Mouse (Mus musculus) neural tube, embryonic 13.5 days (tissue): Measurements from ENCODE around the gene Fancl. TPM values are rescaled to one million over a fixed set of nuclear protein-coding genes. Genes with fewer than 3 reads are reported as not detected.
"Not testable (repeated sequence)": the region's sequence is repeated elsewhere in the genome, so short reads cannot be mapped to it uniquely, and the experiment has no call there.

Source experiments
- ATAC-seq: fragments of 200-750 bp; cut with Nextera tagmentation; 2 replicates; pipeline ENCODE4 v1.8.0; 2017; ENCODE audit warnings: low read depth, mild to moderate bottlenecking, moderate TSS enrichment, moderate library complexity
- H3K27ac ChIP-seq: fragments of 300-500 bp; sonication (generic); replicated peaks from 2 replicates; pipeline ENCODE4 v1.5.1; 2015; ENCODE audit warnings: moderate library complexity, mild to moderate bottlenecking, inconsistent platforms
- H3K27me3 ChIP-seq: fragments of 300-500 bp; sonication (generic); 2 replicates; pipeline ENCODE4 v1.6.1; 2015; ENCODE audit warnings: mild to moderate bottlenecking, inconsistent platforms
- H3K36me3 ChIP-seq: fragments of 300-500 bp; sonication (generic); 2 replicates; pipeline ENCODE4 v1.6.1; 2015; ENCODE audit warnings: mild to moderate bottlenecking, inconsistent platforms
- H3K4me1 ChIP-seq: fragments of 300-500 bp; sonication (generic); replicated peaks from 2 replicates; pipeline ENCODE4 v1.6.1; 2015; ENCODE audit warnings: inconsistent platforms
- H3K4me2 ChIP-seq: fragments of 300-500 bp; sonication (generic); 2 replicates; pipeline ENCODE4 v1.6.1; 2015; ENCODE audit warnings: inconsistent platforms, mild to moderate bottlenecking, moderate library complexity
- H3K4me3 ChIP-seq: fragments of 300-500 bp; sonication (generic); 2 replicates; pipeline ENCODE4 v1.5.1; 2015; ENCODE audit warnings: mild to moderate bottlenecking, inconsistent platforms
- H3K9ac ChIP-seq: fragments of 300-500 bp; sonication (generic); 2 replicates; pipeline ENCODE4 v1.6.1; 2015; ENCODE audit warnings: moderate library complexity, mild to moderate bottlenecking, inconsistent platforms
- H3K9me3 ChIP-seq: fragments of 300-500 bp; sonication (generic); 2 replicates; pipeline ENCODE4 v1.6.1; 2016; ENCODE audit warnings: inconsistent platforms
- WGBS: fragments of 180-500 bp; shearing (Covaris S2); methylation state at CpG from one replicate; pipeline ENCODE4 v1.1.7; 2015; 5-methylcytosine and 5-hydroxymethylcytosine counted together
- polyA plus RNA-seq: library from polyadenylated mRNA; unstranded; fragments of >200 nt; fragmentation: Nextera tagmentation; extraction: Ambion mirVana; gene quantifications from 2 replicates; pipeline ENCODE4 v1.2.1, GENCODE M21; 2015

The Fancl gene
- 9.9 and 12.5 TPM in 2 replicates for polyA plus RNA-seq

DNA sequence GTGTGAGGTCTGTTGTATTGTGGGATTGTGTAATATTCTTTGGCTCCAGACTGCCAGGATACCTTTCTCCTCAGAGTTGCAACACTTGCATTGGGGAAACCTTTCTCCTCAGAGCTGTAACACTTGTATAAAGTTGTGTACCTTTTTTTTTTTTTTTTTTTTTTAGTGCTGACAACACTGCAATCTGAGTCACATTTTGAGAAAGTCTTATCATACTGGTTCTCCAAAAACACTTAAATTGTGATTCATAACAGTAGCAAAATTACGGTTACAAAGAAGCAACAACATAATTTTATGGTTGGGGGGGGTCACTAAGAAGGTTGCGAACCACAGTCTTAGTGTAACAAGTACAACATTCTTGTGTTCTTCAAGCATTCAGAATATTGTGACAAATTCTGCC lies at the start of gene Fancl:
TSS of gene Fancl (plus strand) at position 165 of the 400 bp plus-strand sequence.
- Histone ChIP-seq H3K9ac (peak within 1 kb of the TSS; percentile 65), H3K27me3 (no peaks in the 10 kb centered on the region), H3K4me2 (peak within 1 kb of the TSS; percentile 75), H3K4me1 (peaks cover 10% of the 10 kb centered on the region; the same call in 1 of the 2 replicates), H3K9me3 (no peaks in the 10 kb centered on the region), H3K36me3 (no peaks in the 10 kb centered on the region), H3K27ac (peak within 1 kb of the TSS; percentile 66; the same call in 1 of the 2 replicates), H3K4me3 (peak within 1 kb of the TSS; percentile 54)
- ATAC-seq: no peak
- over 99% methylated on average over 2 of the region's 2 CpGs for WGBS

DNA sequence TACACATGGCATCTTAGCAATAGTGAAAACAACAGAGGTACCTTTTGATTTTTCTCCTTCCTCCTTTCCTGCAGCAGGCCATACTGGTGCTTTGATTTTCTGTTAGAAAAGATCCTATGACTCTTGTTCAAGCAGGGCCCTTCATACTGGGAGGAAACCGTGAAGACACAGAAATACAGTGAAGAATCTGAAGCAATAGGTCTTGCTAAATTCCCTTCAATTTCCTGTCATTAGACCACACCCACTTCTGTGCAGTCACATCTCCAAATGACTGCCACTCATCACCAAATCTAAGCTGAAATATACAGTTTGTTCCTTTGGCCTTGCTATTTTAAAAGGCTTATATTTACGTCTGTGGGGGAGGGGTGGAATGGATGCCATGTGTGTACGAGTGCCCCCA lies 49.1 kb upstream of the Fancl start:
- H3K27me3 ChIP-seq: no peaks in the 10 kb centered on the region
- H3K4me1 ChIP-seq: no peaks in the 10 kb centered on the region
- H3K36me3 ChIP-seq: no peaks in the 10 kb centered on the region
- no peaks in the 10 kb centered on the region for H3K9me3 ChIP-seq
- ATAC-seq: no peak
- H3K4me2 ChIP-seq: no peak overlapping the region
- WGBS: 80% methylated on average over 3 of the region's 3 CpGs
- no peak overlapping the region for H3K4me3 ChIP-seq
- H3K9ac ChIP-seq: no peak overlapping the region
- H3K27ac ChIP-seq: no peak overlapping the region

DNA sequence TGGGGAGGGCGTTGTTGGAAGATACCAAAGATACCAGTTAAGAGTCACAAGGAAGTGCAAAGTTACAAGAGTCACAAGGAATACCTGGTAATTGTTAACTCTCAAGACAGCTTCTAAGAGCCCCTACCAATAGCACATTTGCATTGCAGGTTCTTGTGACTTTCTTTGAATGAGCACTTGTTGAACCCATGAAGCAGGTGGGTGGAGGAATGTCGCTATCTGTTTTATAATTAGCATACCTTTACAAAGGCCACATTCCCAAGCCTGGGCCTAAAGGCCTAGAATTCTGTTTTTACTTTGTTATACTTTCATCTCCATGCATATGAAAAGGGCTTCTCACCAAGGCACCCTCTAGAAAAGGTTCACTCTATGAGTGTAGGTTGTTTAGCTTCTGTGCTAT lies 15.8 kb upstream of the Fancl start:
- not testable (repeated sequence) for H3K9ac ChIP-seq, H3K9me3 ChIP-seq, H3K36me3 ChIP-seq, H3K27me3 ChIP-seq, H3K4me2 ChIP-seq, H3K27ac ChIP-seq, H3K4me3 ChIP-seq, ATAC-seq, H3K4me1 ChIP-seq
- WGBS: 82% methylated on average over 2 of the region's 2 CpGs

DNA sequence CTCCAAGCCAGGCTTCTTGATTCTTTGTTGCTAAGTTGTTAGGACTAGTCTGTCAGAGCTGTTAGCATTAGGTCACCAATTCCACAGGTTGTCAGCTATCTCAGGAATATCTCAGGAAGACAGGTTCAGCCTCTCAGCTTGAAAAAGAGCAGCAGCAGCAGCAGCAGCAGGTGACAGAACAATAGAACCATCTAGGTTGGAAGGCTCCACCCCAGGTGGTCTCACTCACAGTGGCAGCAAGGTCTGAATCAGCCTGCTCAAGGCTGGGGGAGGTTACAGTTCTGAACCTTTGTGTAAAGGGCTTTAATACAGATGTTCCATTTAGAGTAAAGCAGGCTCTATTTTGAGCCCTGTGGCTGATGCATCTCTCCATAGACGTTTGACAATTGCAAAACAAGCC lies 14.0 kb upstream of the Fancl start:
- ATAC-seq, H3K4me2 ChIP-seq, H3K9me3 ChIP-seq, H3K4me3 ChIP-seq, H3K27ac ChIP-seq, H3K9ac ChIP-seq, H3K4me1 ChIP-seq, H3K36me3 ChIP-seq, H3K27me3 ChIP-seq: not testable (repeated sequence)
- 17% methylated on average over 1 of the region's 1 CpGs for WGBS

DNA sequence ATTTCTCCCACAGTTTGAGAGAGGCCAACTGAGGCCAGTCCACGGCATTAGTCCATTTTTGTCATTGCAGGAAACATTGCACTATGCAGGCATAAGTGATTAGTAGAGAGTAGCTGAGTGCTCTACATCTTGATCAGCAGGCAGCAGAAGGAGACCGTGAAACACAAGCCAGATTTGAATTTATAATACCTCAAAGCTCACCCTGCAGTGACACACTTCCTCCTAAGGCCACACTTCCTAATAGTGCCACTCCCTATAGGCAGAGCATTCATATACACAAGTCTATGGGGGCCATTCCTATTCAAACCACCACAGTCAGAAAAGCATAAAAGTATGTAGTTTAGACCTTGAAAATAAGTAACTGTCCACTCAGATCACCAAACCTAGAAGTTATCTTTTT lies 11.8 kb upstream of the Fancl start:
- no peak overlapping the region for H3K4me3 ChIP-seq
- no peaks in the 10 kb centered on the region for H3K9me3 ChIP-seq
- no peaks in the 10 kb centered on the region for H3K4me1 ChIP-seq
- 87% methylated on average over 2 of the region's 2 CpGs for WGBS
- ATAC-seq: no peak
- no peak overlapping the region for H3K4me2 ChIP-seq
- H3K9ac ChIP-seq: no peak overlapping the region
- no peak overlapping the region for H3K27ac ChIP-seq
- H3K36me3 ChIP-seq: no peaks in the 10 kb centered on the region
- H3K27me3 ChIP-seq: no peaks in the 10 kb centered on the region

DNA sequence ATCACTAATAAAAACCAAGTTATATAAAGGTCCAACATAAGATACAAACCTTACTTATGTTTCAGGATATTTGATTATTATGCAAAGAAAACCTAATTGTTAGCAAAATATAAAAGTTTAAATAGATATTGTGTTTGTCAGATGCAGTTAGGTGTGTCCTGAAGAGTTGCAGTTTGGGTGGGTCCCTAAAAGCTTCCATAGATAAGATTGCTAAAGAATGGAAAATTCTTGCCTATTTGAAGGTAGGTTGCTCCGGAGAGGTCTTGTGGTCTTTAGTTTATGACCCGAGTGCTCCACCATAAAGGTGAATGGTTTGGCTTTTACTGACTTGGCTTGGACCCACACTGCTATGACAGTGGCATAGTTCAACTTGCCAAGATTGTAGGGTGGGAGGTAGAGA lies 7.9 kb upstream of the Fancl start:
- no peak overlapping the region for H3K27ac ChIP-seq
- no peaks in the 10 kb centered on the region for H3K9me3 ChIP-seq
- no peak overlapping the region for H3K4me2 ChIP-seq
- no peak for ATAC-seq
- WGBS: 77% methylated on average over 2 of the region's 2 CpGs
- H3K9ac ChIP-seq: no peak overlapping the region
- H3K27me3 ChIP-seq: no peaks in the 10 kb centered on the region
- no peak overlapping the region for H3K4me3 ChIP-seq
- no peaks in the 10 kb centered on the region for H3K4me1 ChIP-seq
- H3K36me3 ChIP-seq: no peaks in the 10 kb centered on the region

DNA sequence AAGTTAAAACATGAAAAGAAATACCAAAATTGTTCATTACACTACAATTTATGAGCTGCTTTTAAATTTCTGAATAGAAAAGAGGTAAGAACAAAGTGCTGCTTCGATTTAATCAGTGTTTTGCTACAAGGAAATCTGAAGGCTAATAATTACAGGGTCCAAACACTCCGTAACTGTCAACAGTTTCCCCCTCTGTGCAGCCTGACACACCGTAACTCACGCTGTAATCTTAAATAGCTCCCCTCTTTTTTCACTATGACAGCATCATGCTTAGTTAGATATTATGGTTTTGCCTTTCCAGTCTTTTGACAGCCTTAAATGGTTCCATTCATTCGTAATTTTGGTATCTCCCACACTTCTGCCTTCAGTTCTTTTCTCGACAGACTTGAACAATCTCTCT lies 4.4 kb upstream of the Fancl start:
- H3K27ac ChIP-seq: no peak overlapping the region
- no peak overlapping the region for H3K4me3 ChIP-seq
- no peak for ATAC-seq
- H3K9ac ChIP-seq: no peak overlapping the region
- H3K4me2 ChIP-seq: no peak overlapping the region
- H3K36me3 ChIP-seq: no peaks in the 10 kb centered on the region
- H3K4me1 ChIP-seq: no peaks in the 10 kb centered on the region
- H3K9me3 ChIP-seq: no peaks in the 10 kb centered on the region
- H3K27me3 ChIP-seq: no peaks in the 10 kb centered on the region
- 84% methylated on average over 6 of the region's 6 CpGs for WGBS

DNA sequence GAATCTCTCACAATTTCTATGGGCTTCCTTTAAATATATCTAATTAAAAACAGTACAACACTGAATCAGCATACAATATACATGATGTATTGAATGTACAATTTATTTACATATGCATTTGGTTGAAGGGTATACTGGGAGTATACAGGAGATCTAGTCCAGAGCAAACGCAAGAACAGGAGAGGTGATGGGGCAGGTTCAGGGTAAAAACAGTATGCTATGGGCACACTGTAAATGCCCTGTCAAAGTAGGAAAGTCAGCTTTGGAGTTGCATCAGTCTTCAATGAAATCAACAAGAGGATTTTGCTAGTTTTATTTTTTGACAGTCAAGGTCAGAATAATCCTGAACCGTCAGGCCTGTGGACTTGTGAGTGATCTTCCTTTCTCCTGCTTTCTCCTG lies 743 bp downstream of the Fancl start:
- Histone ChIP-seq H3K27ac (0 out of 2 replicates have a peak overlapping the region, but pooled peaks have one; percentile 66), H3K4me1 (peaks cover 10% of the 10 kb centered on the region; the same call in 1 of the 2 replicates), H3K4me2 (peak overlapping the region; percentile 75), H3K4me3 (peak overlapping the region; percentile 54), H3K36me3 (no peaks in the 10 kb centered on the region), H3K9ac (peak overlapping the region; percentile 65), H3K27me3 (no peaks in the 10 kb centered on the region), H3K9me3 (no peaks in the 10 kb centered on the region)
- ATAC-seq: no peak
- WGBS: 53% methylated on average over 2 of the region's 2 CpGs

DNA sequence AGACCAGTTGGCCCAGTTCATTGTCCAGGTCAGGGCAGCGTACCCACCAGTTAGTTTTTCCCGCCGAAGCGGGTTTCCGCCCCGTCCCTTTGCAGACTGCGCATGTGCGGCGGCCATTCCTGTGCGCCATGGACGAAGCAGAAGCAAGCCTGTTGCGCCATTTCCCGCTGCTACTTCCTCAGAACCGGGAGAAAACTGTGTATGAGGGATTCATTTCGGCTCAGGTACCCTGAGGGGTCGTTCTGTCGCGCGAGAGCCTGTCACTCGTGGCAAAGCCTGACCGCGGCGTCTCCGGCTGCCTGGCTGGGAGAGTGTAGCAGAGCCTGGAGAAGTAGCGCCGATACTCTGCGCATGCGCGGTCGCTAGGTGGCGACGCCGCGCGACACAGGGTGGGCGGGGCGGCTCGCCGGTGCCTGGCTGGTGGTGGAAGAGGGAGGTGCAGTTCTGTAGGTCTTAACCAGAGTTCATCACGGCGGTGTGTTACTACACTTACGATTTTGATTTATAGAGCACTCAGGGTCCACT lies 1.2 kb downstream of the Fancl start:
- H3K27ac ChIP-seq: peak overlapping the region; percentile 66; the same call in 1 of the 2 replicates
- peak; percentile 100 for ATAC-seq
- peak overlapping the region; percentile 54 for H3K4me3 ChIP-seq
- no peaks in the 10 kb centered on the region for H3K27me3 ChIP-seq
- peak overlapping the region; percentile 65 for H3K9ac ChIP-seq
- peak overlapping the region; percentile 75 for H3K4me2 ChIP-seq
- peaks cover 10% of the 10 kb centered on the region; the same call in 1 of the 2 replicates for H3K4me1 ChIP-seq
- WGBS: under 1% methylated on average over 42 of the region's 42 CpGs
- H3K36me3 ChIP-seq: no peaks in the 10 kb centered on the region
- no peaks in the 10 kb centered on the region for H3K9me3 ChIP-seq

DNA sequence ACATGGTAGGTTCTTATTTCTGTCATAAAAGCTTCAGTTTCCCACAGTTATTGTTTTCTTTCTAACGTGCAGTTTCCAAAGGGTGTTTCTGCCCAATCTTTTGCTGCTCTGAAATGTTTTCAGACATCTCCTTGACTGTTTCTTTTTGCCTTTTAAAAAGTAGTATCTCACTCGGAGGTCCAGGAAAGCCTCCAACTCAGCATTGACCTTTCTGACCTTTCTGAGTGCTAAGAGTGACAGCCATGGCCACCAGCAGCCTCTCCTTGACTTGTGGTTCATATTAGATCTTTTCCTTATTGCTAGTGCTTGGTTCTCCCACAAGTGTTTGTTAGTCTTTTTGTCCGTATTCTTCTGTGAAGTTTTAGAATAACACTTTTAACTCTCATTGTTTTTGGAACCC lies 9.6 kb downstream of the Fancl start:
- H3K27ac ChIP-seq: no peak overlapping the region
- no peaks in the 10 kb centered on the region for H3K4me1 ChIP-seq
- H3K27me3 ChIP-seq: no peaks in the 10 kb centered on the region
- ATAC-seq: no peak
- no peak overlapping the region for H3K4me3 ChIP-seq
- H3K9me3 ChIP-seq: no peaks in the 10 kb centered on the region
- WGBS: 54% methylated on average over 3 of the region's 3 CpGs
- H3K4me2 ChIP-seq: no peak overlapping the region
- no peaks in the 10 kb centered on the region for H3K36me3 ChIP-seq
- H3K9ac ChIP-seq: no peak overlapping the region

DNA sequence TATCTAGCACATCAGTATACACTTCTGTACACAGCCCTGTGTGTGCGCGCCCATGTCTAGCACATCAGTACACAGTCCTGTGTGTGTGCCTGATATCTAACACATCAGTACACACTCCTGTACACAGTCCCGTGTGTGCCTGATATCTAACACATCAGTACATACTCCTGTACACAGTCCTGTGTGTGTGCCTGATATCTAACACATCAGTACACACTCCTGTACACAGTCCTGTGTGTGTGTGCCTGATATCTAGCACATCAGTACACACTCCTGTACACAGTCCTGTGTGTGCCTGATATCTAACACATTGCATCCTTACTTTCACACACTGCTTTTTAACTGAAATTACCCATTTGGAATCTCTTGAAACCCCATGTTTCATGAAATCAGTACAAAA lies 27.0 kb downstream of the Fancl start:
- Histone ChIP-seq H3K9ac (no peak overlapping the region), H3K36me3 (no peaks in the 10 kb centered on the region), H3K27ac (no peak overlapping the region), H3K9me3 (no peaks in the 10 kb centered on the region), H3K27me3 (no peaks in the 10 kb centered on the region), H3K4me1 (no peaks in the 10 kb centered on the region), H3K4me3 (no peak overlapping the region), H3K4me2 (no peak overlapping the region)
- no peak for ATAC-seq
- WGBS: 98% methylated on average over 3 of the region's 3 CpGs

DNA sequence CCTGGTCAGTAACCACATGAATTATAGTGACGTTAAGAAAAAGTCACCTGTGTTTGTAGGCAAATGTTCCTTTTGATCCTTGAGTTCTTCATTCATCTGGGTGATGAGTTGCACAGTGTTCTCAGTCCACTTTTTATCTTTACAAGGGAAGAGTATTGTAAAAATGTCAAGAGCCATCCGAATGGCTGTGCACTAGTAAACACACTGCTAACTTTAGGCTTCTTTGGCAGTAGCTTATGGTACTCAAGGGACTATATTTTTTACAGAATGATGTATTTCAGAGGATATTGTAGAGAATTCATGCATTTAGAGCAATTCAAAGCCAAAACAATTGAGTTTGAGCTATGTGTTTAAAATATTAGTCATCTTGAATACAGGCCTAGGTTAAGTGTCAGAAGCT lies 35.5 kb downstream of the Fancl start:
- no peaks in the 10 kb centered on the region for H3K9me3 ChIP-seq
- H3K4me1 ChIP-seq: no peaks in the 10 kb centered on the region
- no peak overlapping the region for H3K9ac ChIP-seq
- H3K27ac ChIP-seq: no peak overlapping the region
- no peak overlapping the region for H3K4me3 ChIP-seq
- peaks cover 3% of the 10 kb centered on the region; the same call in 1 of the 2 replicates for H3K36me3 ChIP-seq
- WGBS: 70% methylated on average over 2 of the region's 2 CpGs
- no peak overlapping the region for H3K4me2 ChIP-seq
- ATAC-seq: no peak
- H3K27me3 ChIP-seq: no peaks in the 10 kb centered on the region

DNA sequence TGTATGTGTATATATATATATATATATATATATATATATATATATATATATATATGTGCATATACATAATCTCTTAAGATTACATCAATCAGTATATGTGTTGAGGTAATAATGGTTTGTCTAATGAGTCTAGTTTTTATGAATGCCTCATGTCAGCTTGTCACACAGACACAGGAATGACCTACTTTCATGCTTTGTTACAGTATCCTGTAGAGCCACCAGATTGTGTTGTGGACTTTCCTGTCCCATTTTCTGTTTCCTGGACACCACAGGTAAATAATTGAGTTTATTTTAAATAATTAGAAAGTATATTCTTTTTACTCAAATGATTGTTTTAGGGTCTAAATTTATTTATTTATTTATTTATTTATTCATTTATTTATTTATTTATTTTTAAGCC lies 48.3 kb downstream of the Fancl start:
- Histone ChIP-seq H3K27me3 (no peaks in the 10 kb centered on the region), H3K4me3 (no peak overlapping the region), H3K4me1 (no peaks in the 10 kb centered on the region), H3K9ac (no peak overlapping the region), H3K9me3 (no peaks in the 10 kb centered on the region), H3K27ac (no peak overlapping the region), H3K4me2 (no peak overlapping the region), H3K36me3 (no peaks in the 10 kb centered on the region)
- no peak for ATAC-seq
